Mouse (Mus musculus) kidney, adult 2 months (tissue): ENCODE results near the gene Ap3s2. TPM values are rescaled to one million over a fixed set of nuclear protein-coding genes. Genes with fewer than 3 reads are reported as not detected.

Experiments used
- DNase-seq: peaks from one replicate; pipeline ENCODE4 v3.0.0; 2021
- H3K27ac ChIP-seq: fragments of 200-500 bp; 2 replicates; pipeline ENCODE4 v1.5.1; 2012; ENCODE audit warnings: low read depth, low read length, control low read depth, inconsistent platforms; ENCODE audit not compliant: insufficient read depth
- H3K27me3 ChIP-seq: fragments of 200-500 bp; replicated peaks from 2 replicates; pipeline ENCODE4 v1.6.1; 2012; ENCODE audit warnings: mild to moderate bottlenecking, moderate library complexity, low read length, inconsistent platforms; ENCODE audit not compliant: control insufficient read depth, insufficient read depth
- H3K36me3 ChIP-seq: fragments of 200-500 bp; 2 replicates; pipeline ENCODE4 v1.6.1; 2012; ENCODE audit warnings: mild to moderate bottlenecking, moderate library complexity, low read length, inconsistent platforms; ENCODE audit not compliant: control insufficient read depth, insufficient read depth
- H3K4me1 ChIP-seq: fragments of 200-500 bp; 2 replicates; pipeline ENCODE4 v1.6.1; 2011; ENCODE audit warnings: low read length; ENCODE audit not compliant: control insufficient read depth, insufficient read depth
- H3K4me3 ChIP-seq: fragments of 200-500 bp; 2 replicates; pipeline ENCODE4 v1.5.1; 2011; ENCODE audit warnings: mild to moderate bottlenecking, low read depth, low read length, control low read depth; ENCODE audit not compliant: insufficient read depth
- CTCF ChIP-seq: fragments of 200-500 bp; conservative IDR thresholded peaks from 2 replicates; pipeline ENCODE4 v1.5.1; 2011; ENCODE audit warnings: low read depth, mild to moderate bottlenecking, control low read depth, low read length, moderate library complexity, mixed read lengths; ENCODE audit not compliant: insufficient read depth, insufficient read length
- POLR2A ChIP-seq: fragments of 200-500 bp; IDR thresholded peaks from one replicate; pipeline ENCODE4 v1.6.1; 2011; ENCODE audit warnings: low read depth, low read length, control low read depth
- WGBS: fragments of 180-500 bp; shearing (Covaris S2); methylation state at CpG from one replicate; pipeline ENCODE4 v1.1.7; 2018; 5-methylcytosine and 5-hydroxymethylcytosine counted together
- polyA plus RNA-seq: library from polyadenylated mRNA; depleted of rRNA; stranded (reverse); fragments of >200 nt; gene quantifications from 2 replicates; pipeline ENCODE4 v1.2.3, GENCODE M21; 2012

Gene Ap3s2
- polyA plus RNA-seq, 1 experiment: 18.0 TPM

GRCm38 (mm10) chr7:79858956-79859630, 61.4 kb downstream of the Ap3s2 start:
- peak; percentile 20 for DNase-seq
- WGBS: 66% methylated on average over 9 of the region's 9 CpGs
- no peak overlapping the region for H3K27ac ChIP-seq
- TF ChIP-seq POLR2A (no peak), CTCF (no peak)
- H3K4me3 ChIP-seq: no peak overlapping the region
- no peaks in the 10 kb centered on the region for H3K4me1 ChIP-seq
- no peaks in the 10 kb centered on the region for H3K36me3 ChIP-seq
- H3K27me3 ChIP-seq: no peaks in the 10 kb centered on the region

- 71% methylated on average over 11 of the region's 11 CpGs for WGBS
- no peak for TF ChIP-seq CTCF
- no peak for TF ChIP-seq POLR2A
- Histone ChIP-seq H3K27me3 (no peaks in the 10 kb centered on the region), H3K4me1 (no peaks in the 10 kb centered on the region), H3K27ac (no peak overlapping the region), H3K36me3 (no peaks in the 10 kb centered on the region), H3K4me3 (no peak overlapping the region)
- DNase-seq: no peak
Observed at GRCm38 (mm10) chr7:79858202-79858934, 62.1 kb downstream of the Ap3s2 start.

- H3K4me3 ChIP-seq: no peak overlapping the region
- H3K4me1 ChIP-seq: no peaks in the 10 kb centered on the region
- H3K27ac ChIP-seq: no peak overlapping the region
- DNase-seq: no peak
- no peak for TF ChIP-seq POLR2A
- TF ChIP-seq CTCF: no peak
- no peaks in the 10 kb centered on the region for H3K36me3 ChIP-seq
- 87% methylated on average over 4 of the region's 4 CpGs for WGBS
- H3K27me3 ChIP-seq: no peaks in the 10 kb centered on the region
Observed at GRCm38 (mm10) chr7:79856305-79856704, 64.1 kb downstream of the Ap3s2 start.

- TF ChIP-seq POLR2A (no peak), CTCF (no peak)
- DNase-seq: no peak
- Histone ChIP-seq H3K4me1 (peaks cover 6% of the 10 kb centered on the region), H3K27me3 (no peaks in the 10 kb centered on the region), H3K4me3 (peak overlapping the region; percentile 40), H3K27ac (no peak overlapping the region), H3K36me3 (no peaks in the 10 kb centered on the region)
- WGBS: 15% methylated on average over 52 of the region's 53 CpGs
Observed at GRCm38 (mm10) chr7:79847456-79848451, 72.7 kb downstream of the Ap3s2 start.

DNA sequence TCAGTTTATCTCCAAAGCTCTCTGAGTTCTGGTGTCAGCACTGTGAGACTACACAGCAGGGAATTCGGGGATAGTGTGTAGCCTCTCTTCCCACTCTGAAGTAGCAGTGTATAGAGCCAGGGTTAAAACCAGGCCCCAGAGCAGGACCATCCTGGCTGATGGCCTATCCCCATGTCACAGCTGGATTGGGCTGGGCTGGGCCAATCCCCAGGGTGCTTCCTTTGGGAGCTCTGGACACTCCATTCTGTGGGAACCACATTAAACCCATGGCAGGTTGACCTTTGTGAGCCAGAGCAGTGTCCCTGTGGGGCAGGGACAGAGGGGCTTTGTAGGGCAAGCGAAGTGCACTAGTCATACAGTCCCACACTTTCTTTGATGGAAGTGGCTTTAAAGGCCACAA, 74.1 kb downstream of the Ap3s2 start:
- 87% methylated on average over 2 of the region's 2 CpGs for WGBS
- Histone ChIP-seq H3K27ac (no peak overlapping the region), H3K4me3 (no peak overlapping the region), H3K36me3 (no peaks in the 10 kb centered on the region), H3K27me3 (no peaks in the 10 kb centered on the region), H3K4me1 (peaks cover 6% of the 10 kb centered on the region)
- TF ChIP-seq POLR2A (no peak), CTCF (no peak)
- no peak for DNase-seq

GRCm38 (mm10) chr7:79844090-79844802, 76.2 kb downstream of the Ap3s2 start:
- Histone ChIP-seq H3K27me3 (no peaks in the 10 kb centered on the region), H3K4me3 (no peak overlapping the region), H3K4me1 (peaks cover 6% of the 10 kb centered on the region), H3K27ac (no peak overlapping the region), H3K36me3 (no peaks in the 10 kb centered on the region)
- TF ChIP-seq POLR2A (no peak), CTCF (no peak)
- no peak for DNase-seq
- WGBS: 80% methylated on average over 8 of the region's 8 CpGs
